Comparison of ENCODE assay signal across 8 mouse cellular contexts in genomic region chr2:24863010-24863409, GRCm38 (mm10). TPM values are rescaled to one million over a fixed set of nuclear protein-coding genes. Genes with fewer than 3 reads are reported as not detected.
DNase-seq lines count a peak whose midpoint lies in the region; TF ChIP-seq lines count a peak whose summit lies in the region.

No protein-coding gene starts in this region.

- H3K27me3 ChIP-seq in MEL (ENCODE audit: control insufficient read depth in 1 of 2, insufficient read depth in 2 of 2, low read length in 2 of 2) = no peaks in the 10 kb centered on the region

- TF ChIP-seq POLR2A in MEL (IDR thresholded peaks at IDR 0.05; ENCODE audit: control insufficient read depth in 1 of 2, insufficient read depth in 1 of 2, low read depth in 1 of 2, low read length in 2 of 2, poor library complexity in 1 of 2) = no peak

- TF ChIP-seq CTCF in MEL (IDR thresholded peaks at IDR 0.05 in 2 of 3, conservative IDR thresholded peaks at IDR 0.05 in 1 of 3; ENCODE audit: control insufficient read depth in 1 of 3, insufficient read depth in 1 of 3, low read depth in 2 of 3, low read length in 3 of 3, poor library complexity in 1 of 3, severe bottlenecking in 1 of 3) = peak; percentile 33 to 50 (median 40)

- no peak overlapping the region for H3K4me3 ChIP-seq in MEL (ENCODE audit: control insufficient read depth in 1 of 2, insufficient read depth in 1 of 2, low read depth in 2 of 2, low read length in 2 of 2)

- no peaks in the 10 kb centered on the region for H3K9me3 ChIP-seq in MEL (replicated peaks; ENCODE audit: insufficient read depth, low read length)

- no peak overlapping the region for H3K27ac ChIP-seq in MEL (ENCODE audit: control insufficient read depth, low read depth, low read length)

- TF ChIP-seq RAD21 in MEL (IDR thresholded peaks at IDR 0.05; ENCODE audit: low read depth, low read length) = no peak

- peaks cover 0 to 6% of the 10 kb centered on the region in 2 experiments; a peak in 2 of 4 replicates for H3K36me3 ChIP-seq in MEL (ENCODE audit: control insufficient read depth in 1 of 2, insufficient read depth in 2 of 2, low read length in 2 of 2)

- DNase-seq in adrenal gland, adult 2 months = peak; percentile 38
- no peak for DNase-seq in adrenal gland, adult 8-10 months
- peak; percentile 16 for DNase-seq in layer of hippocampus, adult 11-12 months (ENCODE audit: low spot score)
- no peak for DNase-seq in layer of hippocampus, adult 8-10 months (ENCODE audit: low spot score in 2 of 2)
- no peak for DNase-seq in MEL (ENCODE audit: low read depth, low spot score)
- DNase-seq in kidney, postnatal 10 days = peak; percentile 26
- DNase-seq in Muller cell, postnatal 12 days (ENCODE audit: inconsistent ontology term) = no peak
- no peak for DNase-seq in layer of hippocampus, postnatal 14 days (ENCODE audit: low spot score in 2 of 2)

- no peak overlapping the region for H3K9ac ChIP-seq in MEL (ENCODE audit: control insufficient read depth, low read depth, low read length, poor library complexity, severe bottlenecking)

- TF ChIP-seq EP300 in MEL (IDR thresholded peaks at IDR 0.05; ENCODE audit: low read depth in 1 of 2, low read length in 2 of 2) = no peak

- H3K79me2 ChIP-seq in MEL (ENCODE audit: control insufficient read depth, insufficient read depth, low read length, poor library complexity) = no peaks in the 10 kb centered on the region

- H3K4me1 ChIP-seq in MEL (ENCODE audit: control insufficient read depth in 1 of 2, insufficient read depth in 2 of 2, low read length in 2 of 2) = no peaks in the 10 kb centered on the region

TF ChIP-seq in MEL, 35 proteins besides CTCF, POLR2A, EP300 and RAD21:
- TF ChIP-seq SMC3 (IDR thresholded peaks at IDR 0.05; ENCODE audit: low read depth, low read length) (no peak), NRF1 (IDR thresholded peaks at IDR 0.05; ENCODE audit: insufficient read depth, low read depth, low read length, poor library complexity, severe bottlenecking) (no peak), GATA1 (IDR thresholded peaks at IDR 0.05; ENCODE audit: low read depth, low read length) (no peak), GABPA (IDR thresholded peaks at IDR 0.05; ENCODE audit: low read depth, low read length) (no peak), ELF1 (IDR thresholded peaks at IDR 0.05; ENCODE audit: low read depth, low read length) (no peak), JUND (IDR thresholded peaks at IDR 0.05; ENCODE audit: low read depth, low read length) (no peak)
TF ChIP-seq in MEL: peak in this region for 0.

RNA-seq across cellular contexts. Expression of gene Ehmt1, which starts 56.4 kb away (rescaled TPM):
- total RNA-seq in adrenal gland, adult 2 months (2021) = 10 to 100 TPM; 43.4 to 59.6 TPM
- 30.0 and 33.5 TPM in 2 replicates for polyA plus RNA-seq in adrenal gland, adult 2 months (2012; rRNA removed)
- total RNA-seq in adrenal gland, adult 8-10 months (2022) = 10 to 100 TPM; 47.4 to 78.5 (median 61.6) TPM
- 10 to 100 TPM; 54.9 to 75.0 (median 66.8) TPM for total RNA-seq in layer of hippocampus, adult 8-10 months (2022)
- total RNA-seq in MEL (2012; rRNA removed) = 31.9 and 32.7 TPM in 2 replicates
- polyA plus RNA-seq in MEL (2012; ENCODE audit: insufficient read depth in 1 of 2, insufficient read length in 2 of 2, low read depth in 1 of 2, low replicate concordance in 2 of 2, missing spikeins in 1 of 2) = 10 to 100 TPM in 1 of 2 experiments, not detected in 1; 55.8 TPM
- 10 to 100 TPM; 74.8 to 75.6 TPM for total RNA-seq in layer of hippocampus, postnatal 14 days (2021)

Comparison
In these comparisons a context has a peak if more than half of its experiments do, and no peak if none do; other contexts are left out.
1. DNase-seq: peak in adrenal gland, adult 2 months (single experiment), layer of hippocampus, adult 11-12 months (single experiment) and kidney, postnatal 10 days (single experiment); none in adrenal gland, adult 8-10 months (single experiment), layer of hippocampus, adult 8-10 months (0 of 2), MEL (single experiment), Muller cell, postnatal 12 days (single experiment) and layer of hippocampus, postnatal 14 days (0 of 2).